Mouse (Mus musculus) limb, embryonic 11.5 days (tissue): ENCODE data around the gene Ints6l. TPM values are rescaled to one million over a fixed set of nuclear protein-coding genes. Genes with fewer than 3 reads are reported as not detected.
"Not testable (repeated sequence)": the region's sequence is repeated elsewhere in the genome, so short reads cannot be mapped to it uniquely, and the experiment has no call there.

ENCODE experiments used
- ATAC-seq: fragments of 200-750 bp; cut with Nextera tagmentation; 2 replicates; pipeline ENCODE4 v1.8.0; 2017; ENCODE audit warnings: low read depth; ENCODE audit not compliant: insufficient number of reproducible peaks, low FRiP score, low TSS enrichment
- DNase-seq: peaks from one replicate; pipeline ENCODE4 v3.0.0-alpha.2; 2015; ENCODE audit warnings: low spot score
- H3K27ac ChIP-seq: fragments of 300-500 bp; sonication (generic); replicated peaks from 2 replicates; pipeline ENCODE4 v1.5.1; 2014; ENCODE audit warnings: low read depth, mild to moderate bottlenecking, low read length
- H3K27me3 ChIP-seq: fragments of 300-500 bp; sonication (generic); 2 replicates; pipeline ENCODE4 v1.6.1; 2014; ENCODE audit warnings: mild to moderate bottlenecking, low read length, mixed read lengths; ENCODE audit not compliant: control insufficient read depth, insufficient read depth
- H3K36me3 ChIP-seq: fragments of 300-500 bp; sonication (generic); 2 replicates; pipeline ENCODE4 v1.6.1; 2014; ENCODE audit warnings: mild to moderate bottlenecking, low read length, moderate library complexity, mixed read lengths; ENCODE audit not compliant: control insufficient read depth, insufficient read depth
- H3K4me1 ChIP-seq: fragments of 300-500 bp; sonication (generic); 2 replicates; pipeline ENCODE4 v1.6.1; 2014; ENCODE audit warnings: low read length, mixed read lengths; ENCODE audit not compliant: control insufficient read depth, insufficient read depth
- H3K4me2 ChIP-seq: fragments of 300-500 bp; sonication (generic); 2 replicates; pipeline ENCODE4 v1.6.1; 2014; ENCODE audit warnings: low read depth, mild to moderate bottlenecking, moderate library complexity; ENCODE audit not compliant: severe bottlenecking
- H3K4me3 ChIP-seq: fragments of 300-500 bp; sonication (generic); 2 replicates; pipeline ENCODE4 v1.5.1; 2014; ENCODE audit warnings: low read depth, low read length
- H3K9ac ChIP-seq: fragments of 300-500 bp; sonication (generic); 2 replicates; pipeline ENCODE4 v1.6.1; 2014; ENCODE audit warnings: mild to moderate bottlenecking, low read length
- H3K9me3 ChIP-seq: fragments of 300-500 bp; sonication (generic); 2 replicates; pipeline ENCODE4 v1.6.1; 2016; ENCODE audit warnings: low read length; ENCODE audit not compliant: control insufficient read depth
- WGBS: fragments of 180-500 bp; shearing (Covaris S2); extraction: QIAGEN DNeasy Blood & Tissue Kit; methylation state at CpG from one replicate; pipeline ENCODE4 v1.1.7; 2014; 5-methylcytosine and 5-hydroxymethylcytosine counted together
- polyA plus RNA-seq: library from polyadenylated mRNA; unstranded; fragments of >200 nt; fragmentation: Nextera tagmentation; extraction: Ambion mirVana; gene quantifications from 2 replicates; pipeline ENCODE4 v1.2.1, GENCODE M21; 2014

The Ints6l gene
- polyA plus RNA-seq, 1 experiment from 2014 or later, result 30.9 TPM

- WGBS, result 82% methylated on average over 3 of the region's 3 CpGs
- no peaks in the 10 kb centered on the region for H3K4me1 ChIP-seq
- H3K27ac ChIP-seq, result no peak overlapping the region
- H3K9ac ChIP-seq, result no peak overlapping the region
- no peaks in the 10 kb centered on the region for H3K36me3 ChIP-seq
- H3K4me3 ChIP-seq, result no peak overlapping the region
- H3K27me3 ChIP-seq, result no peaks in the 10 kb centered on the region
- DNase-seq (no peak), ATAC-seq (no peak)
- H3K4me2 ChIP-seq, result no peak overlapping the region
- no peaks in the 10 kb centered on the region for H3K9me3 ChIP-seq
Observed at GRCm38 (mm10) chrX:56477553-56477952, 22.9 kb downstream of the Ints6l start.

- Histone ChIP-seq H3K9ac (no peak overlapping the region), H3K4me1 (no peaks in the 10 kb centered on the region), H3K27ac (no peak overlapping the region), H3K4me3 (no peak overlapping the region), H3K9me3 (no peaks in the 10 kb centered on the region), H3K36me3 (no peaks in the 10 kb centered on the region), H3K4me2 (no peak overlapping the region), H3K27me3 (no peaks in the 10 kb centered on the region)
- ATAC-seq (no peak), DNase-seq (no peak)
- WGBS, result 82% methylated on average over 3 of the region's 3 CpGs
Observed at GRCm38 (mm10) chrX:56481906-56482305, 27.2 kb downstream of the Ints6l start.

GRCm38 (mm10) chrX:56489758-56490157 is 35.1 kb downstream of the Ints6l start:
- 22% methylated on average over 1 of the region's 1 CpGs for WGBS
- Histone ChIP-seq H3K36me3 (no peaks in the 10 kb centered on the region), H3K9ac (no peak overlapping the region), H3K4me2 (no peak overlapping the region), H3K4me1 (no peaks in the 10 kb centered on the region), H3K4me3 (no peak overlapping the region), H3K27ac (no peak overlapping the region), H3K9me3 (no peaks in the 10 kb centered on the region), H3K27me3 (no peaks in the 10 kb centered on the region)
- DNase-seq, result peak; percentile 80
- ATAC-seq, result no peak

GRCm38 (mm10) chrX:56497241-56497640 is 42.6 kb downstream of the Ints6l start:
- Histone ChIP-seq H3K9ac (no peak overlapping the region), H3K4me3 (no peak overlapping the region), H3K9me3 (no peaks in the 10 kb centered on the region), H3K4me2 (no peak overlapping the region), H3K4me1 (no peaks in the 10 kb centered on the region), H3K27ac (no peak overlapping the region), H3K36me3 (no peaks in the 10 kb centered on the region), H3K27me3 (no peaks in the 10 kb centered on the region)
- ATAC-seq (no peak), DNase-seq (no peak)
- WGBS, result 83% methylated on average over 7 of the region's 7 CpGs

- DNase-seq, H3K4me3 ChIP-seq, H3K9me3 ChIP-seq, H3K4me2 ChIP-seq, H3K27ac ChIP-seq, H3K36me3 ChIP-seq, H3K4me1 ChIP-seq, H3K27me3 ChIP-seq, ATAC-seq, H3K9ac ChIP-seq: not testable (repeated sequence)
- 83% methylated on average over 6 of the region's 6 CpGs for WGBS
Observed at GRCm38 (mm10) chrX:56524442-56524841, 69.8 kb downstream of the Ints6l start, which contains the start of gene Gm10477. Gm10477 (plus strand) TSS chrX:56524742.

GRCm38 (mm10) chrX:56531266-56531665 is 76.6 kb downstream of the Ints6l start:
- no peaks in the 10 kb centered on the region for H3K36me3 ChIP-seq
- H3K9ac ChIP-seq, result no peak overlapping the region
- no peaks in the 10 kb centered on the region for H3K4me1 ChIP-seq
- no peak for ATAC-seq
- no peak overlapping the region for H3K27ac ChIP-seq
- no peak overlapping the region for H3K4me3 ChIP-seq
- 8% methylated on average over 3 of the region's 3 CpGs for WGBS
- no peaks in the 10 kb centered on the region for H3K9me3 ChIP-seq
- H3K27me3 ChIP-seq, result no peaks in the 10 kb centered on the region
- H3K4me2 ChIP-seq, result no peak overlapping the region
- DNase-seq, result peak; percentile 78

GRCm38 (mm10) chrX:56537162-56537561 is 82.5 kb downstream of the Ints6l start:
- no peak for ATAC-seq
- Histone ChIP-seq H3K27ac (no peak overlapping the region), H3K4me1 (no peaks in the 10 kb centered on the region), H3K4me2 (no peak overlapping the region), H3K4me3 (no peak overlapping the region), H3K36me3 (no peaks in the 10 kb centered on the region), H3K27me3 (no peaks in the 10 kb centered on the region), H3K9me3 (no peaks in the 10 kb centered on the region), H3K9ac (no peak overlapping the region)
- peak; percentile 48 for DNase-seq
- WGBS, result 50% methylated on average over 4 of the region's 4 CpGs

- DNase-seq, result no peak
- Histone ChIP-seq H3K4me1 (no peaks in the 10 kb centered on the region), H3K4me2 (no peak within 1 kb of the TSS), H3K9me3 (no peaks in the 10 kb centered on the region), H3K36me3 (no peaks in the 10 kb centered on the region), H3K27ac (no peak within 1 kb of the TSS), H3K9ac (no peak within 1 kb of the TSS), H3K4me3 (no peak within 1 kb of the TSS), H3K27me3 (no peaks in the 10 kb centered on the region)
- ATAC-seq, result no peak
- WGBS, result 85% methylated on average over 7 of the region's 7 CpGs
Observed at GRCm38 (mm10) chrX:56549506-56549905, 94.8 kb downstream of the Ints6l start, which contains the start of gene Gm648. Gm648 (minus strand) TSS chrX:56549606.

- Histone ChIP-seq H3K36me3 (no peaks in the 10 kb centered on the region), H3K9me3 (no peaks in the 10 kb centered on the region), H3K4me3 (no peak overlapping the region), H3K9ac (no peak overlapping the region), H3K4me2 (no peak overlapping the region), H3K27ac (no peak overlapping the region), H3K4me1 (no peaks in the 10 kb centered on the region), H3K27me3 (no peaks in the 10 kb centered on the region)
- no peak for ATAC-seq
- 67% methylated on average over 3 of the region's 3 CpGs for WGBS
- no peak for DNase-seq
Observed at GRCm38 (mm10) chrX:56553584-56553983, 98.9 kb downstream of the Ints6l start.
